Mouse (Mus musculus): Measurements from ENCODE around the gene Lsm14b. TPM values are rescaled to one million over a fixed set of nuclear protein-coding genes. Genes with fewer than 3 reads are reported as not detected.

Lsm14b gene
- polyA plus RNA-seq, 1 experiment from 2014 or later = 10.7 TPM

DNA sequence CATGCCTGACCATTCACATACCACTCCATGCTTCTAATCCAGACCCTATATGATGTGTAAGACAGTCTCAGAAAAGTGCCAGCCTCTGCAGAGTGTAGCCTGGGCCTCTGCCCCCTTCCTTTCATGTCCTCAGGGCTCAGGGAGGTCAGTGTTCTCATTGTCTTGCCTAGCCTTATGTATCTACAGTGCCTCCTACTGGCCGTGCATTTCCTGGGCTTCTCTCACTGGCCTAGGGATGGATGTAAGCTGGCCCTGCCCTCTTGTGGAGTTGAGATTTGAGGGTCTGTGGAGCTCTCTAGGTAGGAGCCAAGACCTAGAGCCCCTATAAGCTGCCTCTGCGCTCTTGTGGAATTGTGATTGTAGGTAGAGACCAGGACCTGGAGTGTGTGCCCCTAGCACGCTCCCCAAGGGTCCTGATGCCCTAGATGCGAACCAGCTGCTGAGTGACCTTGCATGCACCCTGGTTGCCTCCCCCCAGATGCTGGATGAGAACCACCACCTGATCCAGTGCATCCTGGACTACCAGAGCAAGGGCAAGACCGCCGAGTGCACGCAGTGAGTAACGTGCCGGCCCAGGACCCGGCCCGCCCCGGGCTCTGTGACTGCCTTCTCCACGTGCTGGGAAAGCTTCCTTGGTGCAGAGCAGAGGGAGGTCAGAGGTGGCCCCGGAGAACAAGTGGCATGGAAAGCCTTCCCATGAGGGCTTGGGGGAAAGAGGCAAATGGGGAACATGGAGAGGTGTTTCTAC, 27.4 kb downstream of the Lsm14b start:
- peak; percentile 46 for DNase-seq (ENCODE audit: low spot score)

DNA sequence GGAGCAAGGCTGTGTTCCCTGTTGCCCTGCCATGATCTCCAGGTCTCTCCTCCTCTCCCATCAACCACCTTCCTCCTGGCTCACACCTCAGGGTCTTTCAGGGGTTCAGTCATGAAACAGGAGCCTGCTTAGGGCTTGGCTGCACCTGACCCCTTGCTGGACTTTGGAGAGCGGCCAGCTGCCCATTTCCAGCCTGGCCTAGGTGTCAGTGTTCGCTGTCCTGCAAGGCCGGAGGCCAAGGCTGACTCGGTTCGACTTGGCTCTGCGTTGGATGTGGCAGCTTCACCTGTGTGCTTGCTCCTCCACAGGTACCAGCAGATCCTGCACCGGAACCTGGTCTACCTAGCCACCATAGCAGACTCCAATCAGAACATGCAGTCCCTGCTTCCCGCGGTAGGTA, 28.2 kb downstream of the Lsm14b start:
- DNase-seq (ENCODE audit: low spot score) = no peak

DNA sequence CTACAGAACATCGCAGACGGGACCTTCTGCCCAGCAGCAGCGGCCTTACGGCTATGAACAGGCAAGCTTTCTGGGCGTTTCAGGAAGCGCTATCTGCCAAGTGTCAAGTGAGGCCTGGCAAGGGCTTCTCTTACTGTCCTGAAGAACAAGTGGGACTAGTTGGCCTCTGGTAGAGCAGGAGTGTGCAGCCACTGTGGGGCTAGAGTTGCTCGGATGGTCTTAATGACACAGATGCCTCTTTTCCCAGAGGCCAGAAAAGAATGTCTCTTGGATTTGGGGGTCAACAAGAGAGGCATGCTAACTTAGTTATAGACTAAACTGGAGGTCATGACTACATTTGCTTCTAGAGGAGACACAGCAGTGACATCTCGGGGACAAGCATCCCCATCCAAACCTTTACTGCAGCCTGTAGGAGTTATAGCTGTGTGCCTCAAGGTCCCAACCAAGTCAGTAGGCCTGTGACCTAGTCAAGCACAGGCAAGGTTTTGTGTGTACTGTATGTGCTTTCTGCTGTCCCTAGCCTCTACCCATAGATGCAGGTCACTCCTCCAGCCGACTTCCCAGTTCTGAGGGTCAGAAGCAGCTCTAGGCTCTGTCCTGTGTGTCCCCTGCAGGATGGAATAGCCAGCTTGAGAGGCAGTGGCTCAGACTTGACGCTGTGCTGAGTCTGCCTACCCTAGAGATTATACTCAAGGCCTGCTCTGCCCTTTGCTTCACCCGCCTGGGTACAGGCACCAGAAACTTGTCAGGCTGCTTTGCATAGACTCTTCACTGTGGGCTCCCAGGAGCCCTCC, 38.7 kb downstream of the Lsm14b start:
- no peak for DNase-seq (ENCODE audit: low spot score)

DNA sequence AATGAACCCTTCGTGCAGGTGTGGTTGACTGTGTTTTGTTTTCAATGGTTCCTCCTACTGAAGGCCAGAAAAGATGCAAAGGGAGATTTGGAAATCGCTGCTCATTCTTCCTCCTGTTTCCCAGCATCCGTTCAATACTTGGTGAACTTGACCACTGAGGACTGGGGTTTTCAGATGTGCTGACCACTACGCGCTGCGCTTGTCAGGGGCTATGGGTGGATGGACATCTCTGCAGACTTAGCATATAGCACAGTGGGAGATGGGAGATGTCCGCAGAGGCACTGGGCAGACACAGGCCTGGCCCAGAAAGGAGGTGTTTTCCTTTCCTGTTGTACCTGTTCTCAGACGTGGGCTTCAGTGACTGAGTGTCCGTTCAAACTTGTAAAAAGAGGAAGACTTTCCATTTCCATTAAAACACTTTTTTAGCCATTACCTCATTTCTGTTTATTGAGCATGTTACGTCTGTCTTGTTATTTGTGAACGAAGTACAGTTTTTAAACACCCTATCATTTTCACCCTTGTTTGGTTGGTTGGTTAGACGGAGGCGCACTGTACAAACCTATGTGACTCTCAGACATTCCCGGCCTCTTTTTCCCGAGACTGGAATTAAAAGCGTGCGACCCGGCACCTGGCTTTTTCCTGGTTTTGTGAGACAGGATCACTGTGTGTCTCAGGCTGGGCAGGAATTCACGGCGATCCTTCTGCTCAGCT, 45.1 kb downstream of the Lsm14b start:
- no peak for DNase-seq (ENCODE audit: low spot score)

DNA sequence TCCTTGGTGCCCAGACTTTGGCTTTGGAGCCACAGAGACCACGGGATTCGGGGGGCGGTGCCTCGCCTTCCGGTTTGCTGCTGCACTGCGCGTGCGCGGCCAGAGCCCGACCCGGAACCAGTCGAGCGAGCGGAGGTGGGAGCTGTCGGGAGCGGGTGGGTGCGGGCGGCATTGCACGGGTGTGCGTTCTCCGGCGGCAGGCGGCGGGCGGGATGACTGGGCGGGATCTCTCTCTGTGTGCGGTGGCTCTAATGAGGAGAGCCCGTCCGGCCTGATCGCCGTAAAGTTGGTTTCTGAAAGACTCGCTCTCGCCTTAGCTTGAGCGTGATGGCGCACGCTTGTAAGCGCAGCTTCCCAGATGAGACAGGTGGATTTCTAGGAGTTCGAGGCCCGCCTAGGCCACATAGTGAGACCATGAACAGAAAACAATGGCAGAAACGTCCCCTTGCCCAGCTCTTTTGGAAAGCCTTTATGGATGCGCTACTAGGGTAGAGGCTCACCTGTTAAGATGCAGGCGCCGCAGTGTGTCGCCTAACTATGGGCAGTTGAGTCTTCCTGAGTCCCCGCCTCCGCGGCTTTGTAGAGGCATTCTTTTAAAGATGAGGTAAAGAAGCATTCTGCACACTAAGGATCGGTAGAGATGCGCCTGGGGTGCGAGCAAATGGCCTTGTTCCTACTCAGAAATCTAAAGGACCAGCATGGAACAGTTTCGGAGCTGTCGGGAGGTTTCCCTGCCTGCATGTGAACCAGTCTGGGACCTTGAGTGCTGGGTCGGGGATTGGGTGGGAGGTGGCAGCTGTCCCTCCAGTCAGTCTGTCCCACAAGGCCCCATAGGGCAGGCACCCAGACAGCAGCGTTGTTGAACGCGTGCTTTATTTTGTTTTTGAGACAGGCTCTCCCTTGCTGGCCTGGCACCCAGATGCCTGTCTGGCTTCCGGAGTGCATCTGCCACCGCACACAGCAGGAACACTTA, 46.0 kb downstream of the Lsm14b start, which contains the start of gene Mtg2:
Mtg2 (plus strand) TSS at position 108 of the 973 bp plus-strand sequence.
- peak; percentile 92 for DNase-seq (ENCODE audit: low spot score)

DNA sequence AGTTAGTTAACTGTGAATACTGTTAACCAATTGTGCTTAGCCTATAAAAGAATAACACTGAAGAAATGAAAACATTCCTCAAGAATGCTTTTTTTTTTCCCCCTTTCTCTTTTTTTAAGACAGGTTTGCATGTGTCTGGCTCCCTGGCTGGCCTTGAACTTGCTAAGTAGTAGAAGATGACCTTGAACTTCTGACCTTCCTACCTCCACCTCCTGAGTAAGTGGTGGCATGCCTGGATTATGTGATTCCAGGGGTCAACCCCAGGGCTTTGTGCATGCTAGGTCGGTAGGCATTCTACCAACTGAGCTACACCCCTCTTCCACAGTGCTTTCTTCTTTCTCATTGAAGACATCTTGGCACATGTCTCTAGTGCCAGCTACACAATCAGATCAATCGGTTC, 46.9 kb downstream of the Lsm14b start:
- no peak for DNase-seq (ENCODE audit: low spot score)

DNA sequence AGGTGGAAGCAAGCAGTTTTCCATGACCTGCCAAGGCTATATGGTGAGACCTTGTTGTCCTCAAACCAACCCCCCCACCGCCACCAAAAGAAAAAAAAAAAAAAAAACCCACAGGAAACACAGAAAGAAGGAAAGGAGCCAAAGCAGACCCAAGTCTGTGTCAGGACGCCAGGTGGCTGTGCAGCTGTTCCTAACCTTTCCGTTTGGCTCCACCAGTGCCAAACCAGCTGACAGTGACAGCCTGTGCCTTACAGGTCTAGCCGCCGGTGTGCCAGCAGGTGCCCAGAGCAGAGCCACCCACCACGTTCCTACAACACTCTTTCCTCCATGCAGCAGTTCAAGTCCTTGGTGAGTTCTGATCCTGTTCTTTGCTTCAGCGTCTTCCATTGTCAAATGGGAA, 48.1 kb downstream of the Lsm14b start:
- peak; percentile 67 for DNase-seq (ENCODE audit: low spot score)

DNA sequence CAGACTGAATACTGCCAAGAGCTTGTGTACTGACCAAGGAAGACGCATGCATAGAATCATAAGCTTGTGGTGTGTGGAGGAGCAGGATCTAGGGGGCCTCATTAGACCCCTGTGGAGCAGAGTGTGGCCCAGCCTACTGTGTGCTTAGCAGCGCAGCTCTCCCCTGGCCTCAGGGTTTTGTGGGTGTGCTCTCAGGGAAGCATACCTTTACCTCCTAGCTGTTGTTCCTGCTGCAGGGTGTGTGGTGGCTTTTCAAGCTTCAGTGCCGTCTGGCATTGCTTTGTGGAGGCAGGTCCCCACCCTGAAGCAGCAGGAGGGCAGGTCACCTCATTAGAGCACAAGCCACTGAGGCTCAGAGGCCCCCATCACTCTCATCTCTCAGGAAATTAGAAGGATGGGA, 52.8 kb downstream of the Lsm14b start:
- no peak for DNase-seq (ENCODE audit: low spot score)

DNA sequence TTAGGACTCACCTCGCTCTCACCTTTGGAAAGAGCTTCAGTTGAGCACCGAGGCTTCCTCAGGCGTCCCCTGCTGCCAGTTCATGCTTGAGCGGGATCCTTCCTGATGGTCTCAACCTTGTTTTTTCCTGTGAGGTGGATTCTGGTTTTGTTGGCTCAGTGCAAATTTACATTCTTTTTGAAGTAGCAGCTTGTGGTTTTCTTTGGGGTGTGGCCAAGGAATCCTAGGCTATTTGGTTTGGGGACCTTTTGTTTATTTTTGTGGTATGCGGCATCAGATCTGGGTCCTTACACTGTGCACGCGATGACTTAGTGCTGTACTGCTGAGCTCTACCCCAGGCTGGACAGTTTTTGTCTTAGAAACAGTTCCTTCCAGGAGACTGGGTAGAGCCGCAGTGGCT, 55.9 kb downstream of the Lsm14b start:
- no peak for DNase-seq (ENCODE audit: low spot score)

DNA sequence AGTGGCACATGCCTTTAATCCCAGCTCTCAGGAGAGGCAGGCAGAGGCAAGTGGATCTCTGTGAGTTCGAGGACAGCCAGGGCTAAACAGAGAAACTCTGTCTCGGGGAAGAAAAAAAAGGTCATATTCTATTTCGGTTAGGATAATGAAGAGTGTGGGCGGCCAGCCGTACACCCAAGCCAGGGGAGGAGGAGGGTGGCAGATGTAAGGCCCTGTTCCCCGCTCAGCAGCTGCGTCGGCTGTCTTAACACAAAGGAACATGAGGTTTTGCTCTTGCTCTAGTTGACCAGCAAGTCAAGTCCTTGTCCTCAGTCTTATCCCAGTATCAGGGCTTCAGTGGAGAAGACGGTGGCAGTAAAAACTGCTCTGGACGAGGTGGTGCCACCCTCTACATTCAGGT, 58.3 kb downstream of the Lsm14b start:
- DNase-seq (ENCODE audit: low spot score) = no peak

DNA sequence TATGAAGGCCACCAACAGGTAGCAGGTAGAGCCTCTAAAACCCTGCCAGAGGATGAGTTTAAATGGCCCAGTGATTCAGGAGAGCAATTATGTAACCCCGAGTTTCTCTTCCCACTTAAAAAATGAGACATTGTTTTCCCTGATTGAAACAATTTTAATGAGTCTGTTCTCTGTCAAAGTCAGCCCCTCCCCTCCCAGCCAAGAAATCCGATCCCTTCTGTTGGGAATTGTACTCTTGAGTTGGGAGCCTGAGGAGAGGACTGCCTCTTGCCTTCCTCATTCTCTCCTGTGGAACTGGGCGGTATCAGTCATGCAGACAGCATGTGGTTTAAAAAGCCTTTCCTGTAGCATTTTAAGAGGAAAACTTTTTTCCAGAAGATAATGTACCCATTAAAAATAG, 59.8 kb downstream of the Lsm14b start:
- no peak for DNase-seq (ENCODE audit: low spot score)

Other genes with a start within 250 kb of the Lsm14b start
- gene Taf4, start 48.3 kb upstream of the Lsm14b start, polyA plus RNA-seq (2015; fragmentation: Nextera tagmentation; extraction: Ambion mirVana) = 3.9 and 4.6 TPM in 2 replicates
- 747 and 765 TPM in 2 replicates for gene Psma7, start 17.4 kb downstream of the Lsm14b start, polyA plus RNA-seq (2015; fragmentation: Nextera tagmentation; extraction: Ambion mirVana)
- 2.6 and 2.9 TPM in 2 replicates for gene Ss18l1, start 17.5 kb downstream of the Lsm14b start, polyA plus RNA-seq (2015; fragmentation: Nextera tagmentation; extraction: Ambion mirVana)
- gene Mtg2, start 45.6 kb downstream of the Lsm14b start, polyA plus RNA-seq (2015; fragmentation: Nextera tagmentation; extraction: Ambion mirVana) = 25.6 and 25.9 TPM in 2 replicates
- gene Hrh3, start 79.5 kb downstream of the Lsm14b start, polyA plus RNA-seq (2015; fragmentation: Nextera tagmentation; extraction: Ambion mirVana) = 0.46 and 0.49 TPM in 2 replicates
- gene Osbpl2, start 94.3 kb downstream of the Lsm14b start, polyA plus RNA-seq (2015; fragmentation: Nextera tagmentation; extraction: Ambion mirVana) = 26.5 and 27.3 TPM in 2 replicates
- gene Adrm1, start 146.5 kb downstream of the Lsm14b start, polyA plus RNA-seq (2015; fragmentation: Nextera tagmentation; extraction: Ambion mirVana) = 195 TPM in 2 replicates
- 4.8 and 6.6 TPM in 2 replicates for gene Lama5, start 200.9 kb downstream of the Lsm14b start, polyA plus RNA-seq (2015; fragmentation: Nextera tagmentation; extraction: Ambion mirVana)
- 928 and 961 TPM in 2 replicates for gene Rps21, start 232.4 kb downstream of the Lsm14b start, polyA plus RNA-seq (2015; fragmentation: Nextera tagmentation; extraction: Ambion mirVana)
- gene Cables2, start 248.5 kb downstream of the Lsm14b start, polyA plus RNA-seq (2015; fragmentation: Nextera tagmentation; extraction: Ambion mirVana) = 6.4 and 7.1 TPM in 2 replicates

Data from thymus, postnatal 0 days (tissue).